8 mouse cellular contexts compared by ENCODE assay signal in genomic region chr1:75467215-75467927, GRCm38 (mm10). TPM values are rescaled to one million over a fixed set of nuclear protein-coding genes. Genes with fewer than 3 reads are reported as not detected.
DNase-seq lines count a peak whose midpoint lies in the region; ATAC-seq and TF ChIP-seq lines count a peak whose summit lies in the region.

No protein-coding gene starts in this region.

- H3K27me3 ChIP-seq in embryonic facial prominence, embryonic 11.5 days (ENCODE audit: control insufficient read depth, insufficient read depth, low read length): peaks cover 2% of the 10 kb centered on the region; the same call in 1 of the 2 replicates
- H3K27me3 ChIP-seq in limb, embryonic 11.5 days (ENCODE audit: control insufficient read depth, insufficient read depth, low read length): peaks cover 2% of the 10 kb centered on the region; the same call in 1 of the 2 replicates
- H3K27me3 ChIP-seq in midbrain, embryonic 13.5 days: peaks cover 25% of the 10 kb centered on the region
- no peaks in the 10 kb centered on the region; the same call in 1 of the 2 replicates for H3K27me3 ChIP-seq in small intestine, adult 2 months (ENCODE audit: control insufficient read depth, insufficient read depth, low read length)

- H3K9ac ChIP-seq in embryonic facial prominence, embryonic 11.5 days (replicated peaks; ENCODE audit: low read length): peak overlapping the region; percentile 18
- H3K9ac ChIP-seq in limb, embryonic 11.5 days (ENCODE audit: low read length): no peak overlapping the region; the same call in 1 of the 2 replicates
- peak overlapping the region; percentile 42; the same call in 1 of the 2 replicates for H3K9ac ChIP-seq in midbrain, embryonic 13.5 days (replicated peaks)

- peak; percentile 68 for ATAC-seq in embryonic facial prominence, embryonic 11.5 days (replicated peaks; ENCODE audit: insufficient number of reproducible peaks, low FRiP score, low TSS enrichment, low read depth)
- peak; percentile 46; the same call in 1 of the 2 replicates for ATAC-seq in limb, embryonic 11.5 days (ENCODE audit: insufficient number of reproducible peaks, low FRiP score, low TSS enrichment, low read depth)
- peak; percentile 79 for ATAC-seq in midbrain, embryonic 13.5 days

- H3K27ac ChIP-seq in embryonic facial prominence, embryonic 11.5 days (replicated peaks; ENCODE audit: low read depth, low read length): no peak overlapping the region
- no peak overlapping the region for H3K27ac ChIP-seq in limb, embryonic 11.5 days (replicated peaks; ENCODE audit: low read depth, low read length)
- H3K27ac ChIP-seq in midbrain, embryonic 13.5 days: peak overlapping the region; percentile 70
- H3K27ac ChIP-seq in small intestine, adult 2 months (ENCODE audit: insufficient read depth, low read depth, low read length): no peak overlapping the region

- no peaks in the 10 kb centered on the region for H3K9me3 ChIP-seq in embryonic facial prominence, embryonic 11.5 days (replicated peaks; ENCODE audit: control insufficient read depth, low read length)
- H3K9me3 ChIP-seq in limb, embryonic 11.5 days (ENCODE audit: control insufficient read depth, low read length): no peaks in the 10 kb centered on the region
- H3K9me3 ChIP-seq in midbrain, embryonic 13.5 days: no peaks in the 10 kb centered on the region

- no peak overlapping the region for H3K4me3 ChIP-seq in embryonic facial prominence, embryonic 11.5 days (ENCODE audit: low read depth, low read length)
- no peak overlapping the region for H3K4me3 ChIP-seq in limb, embryonic 11.5 days (ENCODE audit: low read depth, low read length)
- H3K4me3 ChIP-seq in midbrain, embryonic 13.5 days (replicated peaks): no peak overlapping the region
- no peak overlapping the region for H3K4me3 ChIP-seq in small intestine, adult 2 months (ENCODE audit: low read depth, low read length)

- DNase-seq in A20 (ENCODE audit: low read depth, low spot score): peak; percentile 67
- DNase-seq in adrenal gland, postnatal 25 days: peak; percentile 76
- peak; percentile 92 for DNase-seq in embryonic facial prominence, embryonic 11.5 days (ENCODE audit: low spot score)
- DNase-seq in heart, adult 8-10 months (ENCODE audit: low spot score): peak; percentile 76
- peak; percentile 86 for DNase-seq in kidney, adult 18-20 months
- DNase-seq in limb, embryonic 11.5 days (ENCODE audit: low spot score): peak; percentile 92

- TF ChIP-seq CTCF in small intestine, adult 2 months (IDR thresholded peaks at IDR 0.05; ENCODE audit: extremely low read depth, insufficient read length, insufficient replicate concordance, low read depth, low read length): peak; percentile 95

- TF ChIP-seq POLR2A in small intestine, adult 2 months (IDR thresholded peaks at IDR 0.05; ENCODE audit: low read depth, low read length): no peak

- 8% methylated on average over 14 of the region's 14 CpGs for WGBS in embryonic facial prominence, embryonic 11.5 days
- WGBS in limb, embryonic 11.5 days: 6% methylated on average over 14 of the region's 14 CpGs
- 7% methylated on average over 14 of the region's 14 CpGs for WGBS in midbrain, embryonic 13.5 days
- WGBS in small intestine, adult 2 months: 10% methylated on average over 14 of the region's 14 CpGs

- no peak overlapping the region for H3K4me2 ChIP-seq in embryonic facial prominence, embryonic 11.5 days (ENCODE audit: low read depth, low read length)
- no peak overlapping the region for H3K4me2 ChIP-seq in limb, embryonic 11.5 days (ENCODE audit: low read depth, severe bottlenecking)
- peak overlapping the region; percentile 17; the same call in 1 of the 2 replicates for H3K4me2 ChIP-seq in midbrain, embryonic 13.5 days (replicated peaks)

- H3K4me1 ChIP-seq in embryonic facial prominence, embryonic 11.5 days (ENCODE audit: control insufficient read depth, insufficient read depth, low read length): no peaks in the 10 kb centered on the region; the same call in 1 of the 2 replicates
- no peaks in the 10 kb centered on the region for H3K4me1 ChIP-seq in limb, embryonic 11.5 days (ENCODE audit: control insufficient read depth, insufficient read depth, low read length)
- H3K4me1 ChIP-seq in midbrain, embryonic 13.5 days (replicated peaks): peaks cover 43% of the 10 kb centered on the region
- H3K4me1 ChIP-seq in small intestine, adult 2 months (ENCODE audit: control insufficient read depth, insufficient read depth, insufficient read length, low read length): no peaks in the 10 kb centered on the region

- no peaks in the 10 kb centered on the region for H3K36me3 ChIP-seq in embryonic facial prominence, embryonic 11.5 days (replicated peaks; ENCODE audit: control insufficient read depth, insufficient read depth, low read depth, low read length)
- no peaks in the 10 kb centered on the region for H3K36me3 ChIP-seq in limb, embryonic 11.5 days (ENCODE audit: control insufficient read depth, insufficient read depth, low read length)
- H3K36me3 ChIP-seq in midbrain, embryonic 13.5 days: peaks cover 17% of the 10 kb centered on the region; the same call in 1 of the 2 replicates
- H3K36me3 ChIP-seq in small intestine, adult 2 months (ENCODE audit: control insufficient read depth, insufficient read depth, low read length): no peaks in the 10 kb centered on the region

RNA-seq across cellular contexts. Expression of gene Chpf, which starts 11.7 kb away (rescaled TPM):
- 46.9 and 50.1 TPM in 2 replicates for total RNA-seq in adrenal gland, postnatal 25 days (2021)
- 14.6 and 15.3 TPM in 2 replicates for polyA plus RNA-seq in embryonic facial prominence, embryonic 11.5 days (2014; fragmentation: Nextera tagmentation; extraction: Ambion mirVana)
- 10 to 100 TPM; 22.4 to 23.9 (median 23.6) TPM for total RNA-seq in heart, adult 8-10 months (2022)
- polyA plus RNA-seq in limb, embryonic 11.5 days (2014; fragmentation: Nextera tagmentation; extraction: Ambion mirVana): 14.2 and 16.1 TPM in 2 replicates
- polyA plus RNA-seq in midbrain, embryonic 13.5 days (2015; fragmentation: Nextera tagmentation; extraction: Ambion mirVana): 25.1 and 28.7 TPM in 2 replicates
- 29.8 and 40.2 TPM in 2 replicates for polyA plus RNA-seq in small intestine, adult 2 months (2012; rRNA removed)

RNA-seq across cellular contexts. Expression of gene Tmem198, which starts 12.0 kb away (rescaled TPM):
- total RNA-seq in adrenal gland, postnatal 25 days (2021): 2.8 and 4.1 TPM in 2 replicates
- polyA plus RNA-seq in embryonic facial prominence, embryonic 11.5 days (2014; fragmentation: Nextera tagmentation; extraction: Ambion mirVana): 0.98 and 1.6 TPM in 2 replicates
- total RNA-seq in heart, adult 8-10 months (2022): under 1 TPM; 0.31 to 0.75 (median 0.42) TPM
- 0.17 and 0.18 TPM in 2 replicates for polyA plus RNA-seq in limb, embryonic 11.5 days (2014; fragmentation: Nextera tagmentation; extraction: Ambion mirVana)
- 46.1 and 47.3 TPM in 2 replicates for polyA plus RNA-seq in midbrain, embryonic 13.5 days (2015; fragmentation: Nextera tagmentation; extraction: Ambion mirVana)
- polyA plus RNA-seq in small intestine, adult 2 months (2012; rRNA removed): 2.7 and 3.6 TPM in 2 replicates

RNA-seq across cellular contexts. Expression of gene Asic4, which starts 17.1 kb away (rescaled TPM):
- 4.8 and 6.9 TPM in 2 replicates for total RNA-seq in adrenal gland, postnatal 25 days (2021)
- 0.29 and 1.1 TPM in 2 replicates for polyA plus RNA-seq in embryonic facial prominence, embryonic 11.5 days (2014; fragmentation: Nextera tagmentation; extraction: Ambion mirVana)
- total RNA-seq in heart, adult 8-10 months (2022): not detected
- 0.07 and 0.13 TPM in 2 replicates for polyA plus RNA-seq in limb, embryonic 11.5 days (2014; fragmentation: Nextera tagmentation; extraction: Ambion mirVana)
- 57.3 and 81.6 TPM in 2 replicates for polyA plus RNA-seq in midbrain, embryonic 13.5 days (2015; fragmentation: Nextera tagmentation; extraction: Ambion mirVana)
- polyA plus RNA-seq in small intestine, adult 2 months (2012; rRNA removed): 0.05 TPM in 1 of 2 replicates, not detected in the other

RNA-seq across cellular contexts. Expression of gene Gmppa, which starts 31.6 kb away (rescaled TPM):
- 78.5 and 82.3 TPM in 2 replicates for total RNA-seq in adrenal gland, postnatal 25 days (2021)
- 36.9 and 38.4 TPM in 2 replicates for polyA plus RNA-seq in embryonic facial prominence, embryonic 11.5 days (2014; fragmentation: Nextera tagmentation; extraction: Ambion mirVana)
- 10 to 100 TPM; 34.1 to 44.8 (median 40.8) TPM for total RNA-seq in heart, adult 8-10 months (2022)
- 44.9 and 49.9 TPM in 2 replicates for polyA plus RNA-seq in limb, embryonic 11.5 days (2014; fragmentation: Nextera tagmentation; extraction: Ambion mirVana)
- polyA plus RNA-seq in midbrain, embryonic 13.5 days (2015; fragmentation: Nextera tagmentation; extraction: Ambion mirVana): 78.4 and 88.8 TPM in 2 replicates
- polyA plus RNA-seq in small intestine, adult 2 months (2012; rRNA removed): 121 and 187 TPM in 2 replicates

RNA-seq across cellular contexts. Expression of gene Obsl1, which starts 38.9 kb away (rescaled TPM):
- total RNA-seq in adrenal gland, postnatal 25 days (2021): 83.1 and 107 TPM in 2 replicates
- 52.4 and 54.2 TPM in 2 replicates for polyA plus RNA-seq in embryonic facial prominence, embryonic 11.5 days (2014; fragmentation: Nextera tagmentation; extraction: Ambion mirVana)
- 100 to 1,000 TPM; 108 to 133 (median 122) TPM for total RNA-seq in heart, adult 8-10 months (2022)
- 67.4 and 72.5 TPM in 2 replicates for polyA plus RNA-seq in limb, embryonic 11.5 days (2014; fragmentation: Nextera tagmentation; extraction: Ambion mirVana)
- 18.6 and 25.7 TPM in 2 replicates for polyA plus RNA-seq in midbrain, embryonic 13.5 days (2015; fragmentation: Nextera tagmentation; extraction: Ambion mirVana)
- 4.3 and 6.3 TPM in 2 replicates for polyA plus RNA-seq in small intestine, adult 2 months (2012; rRNA removed)

Comparison
In these comparisons a context has a peak if more than half of its experiments do, and no peak if none do; other contexts are left out.
1. RNA of gene Tmem198, which starts 12.0 kb away (polyA plus RNA-seq): 46.1 to 47.3 TPM in midbrain, embryonic 13.5 days; 2.7 to 3.6 TPM in small intestine, adult 2 months, 0.98 to 1.6 TPM in embryonic facial prominence, embryonic 11.5 days and 0.17 to 0.18 TPM in limb, embryonic 11.5 days; every median in the first group is over 10 times any median in the second.
2. RNA of gene Asic4, which starts 17.1 kb away (polyA plus RNA-seq): 57.3 to 81.6 TPM in midbrain, embryonic 13.5 days; 0.29 to 1.1 TPM in embryonic facial prominence, embryonic 11.5 days, 0.07 to 0.13 TPM in limb, embryonic 11.5 days and 0.05 TPM in small intestine, adult 2 months; every median in the first group is over 10 times any median in the second.
3. Peak in every context shown above with its lines, with median percentiles within 50 percentile points of each other: DNase-seq and ATAC-seq.